Mouse (Mus musculus) liver, embryonic 14.5 days (tissue): ENCODE data around the gene Umad1.

Experiments used
- CTCF ChIP-seq: IDR thresholded peaks from 2 replicates; pipeline ENCODE4 v1.5.1; 2016; ENCODE audit warnings: antibody characterized with exemption, low read depth, control low read depth
- EP300 ChIP-seq: IDR thresholded peaks from 2 replicates; pipeline ENCODE4 v1.6.1; 2016; ENCODE audit warnings: antibody characterized with exemption, low read depth

DNA sequence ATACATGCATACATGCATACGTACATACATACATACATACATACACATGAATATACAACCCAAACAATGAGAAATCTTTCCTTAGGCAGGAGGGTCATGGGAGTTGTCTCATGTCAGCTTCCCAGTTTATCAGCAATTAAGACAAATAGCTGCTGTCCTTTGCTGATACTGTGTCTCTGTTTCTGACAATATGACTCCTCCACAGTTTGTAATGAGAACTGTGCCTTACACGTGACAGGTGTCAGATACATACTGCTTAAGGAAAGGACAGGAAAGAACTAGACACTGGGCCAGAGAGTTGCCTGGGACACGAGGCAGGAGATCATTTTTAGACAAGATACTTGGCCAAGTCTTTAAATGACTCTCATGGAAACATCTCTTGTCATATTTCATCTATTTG, 215.2 kb downstream of the Umad1 start:
- TF ChIP-seq CTCF (no peak), EP300 (peak; percentile 26; the same call in 1 of the 2 replicates)
